Mouse (Mus musculus) ES-E14 (cell line): ENCODE data around the gene Rhoj. TPM values are rescaled to one million over a fixed set of nuclear protein-coding genes. Genes with fewer than 3 reads are reported as not detected.

ENCODE experiments used
- DNase-seq: peaks from one replicate; pipeline ENCODE4 v3.0.0-alpha.2; 2013; ENCODE audit warnings: low read depth, low spot score
- H3K27ac ChIP-seq: 2 replicates; pipeline ENCODE4 v1.5.1; 2012; ENCODE audit warnings: low read depth, mild to moderate bottlenecking, low read length, moderate library complexity, mixed read lengths; ENCODE audit not compliant: poor library complexity, insufficient read depth, severe bottlenecking
- H3K36me3 ChIP-seq: 2 replicates; pipeline ENCODE4 v1.6.1; 2012; ENCODE audit warnings: mild to moderate bottlenecking, low read length, moderate library complexity, mixed read lengths; ENCODE audit not compliant: control insufficient read depth, poor library complexity, insufficient read depth, severe bottlenecking
- H3K4me1 ChIP-seq, 2 experiments: fragments of 150-350 bp in 1 of 2; sonication (generic) in 1 of 2; 2 replicates each; pipeline ENCODE4 v1.6.1; 2012; ENCODE audit warnings: low read length in 2 of 2, mild to moderate bottlenecking in 1 of 2, mixed read lengths in 1 of 2; ENCODE audit not compliant: control insufficient read depth in 2 of 2, insufficient read depth in 2 of 2, poor library complexity in 1 of 2
- H3K4me3 ChIP-seq, 2 experiments: fragments of 150-350 bp in 1 of 2; sonication (generic) in 1 of 2; 2 replicates each; pipeline ENCODE4 v1.5.1; 2012; ENCODE audit warnings: low read length in 2 of 2, low read depth in 1 of 2, mild to moderate bottlenecking in 1 of 2, mixed read lengths in 1 of 2; ENCODE audit not compliant: insufficient read depth in 1 of 2, poor library complexity in 1 of 2, severe bottlenecking in 1 of 2
- H3K9ac ChIP-seq: 2 replicates; pipeline ENCODE4 v1.6.1; 2012; ENCODE audit warnings: low read depth, mild to moderate bottlenecking, low read length, mixed read lengths; ENCODE audit not compliant: poor library complexity, insufficient read depth, severe bottlenecking
- H3K9me3 ChIP-seq: fragments of 150-350 bp; sonication (generic); 2 replicates; pipeline ENCODE4 v1.6.1; 2012; ENCODE audit warnings: low read depth, mild to moderate bottlenecking, low read length; ENCODE audit not compliant: control insufficient read depth, insufficient read depth
- CHD2 ChIP-seq: IDR thresholded peaks from 2 replicates; pipeline ENCODE4 v1.6.1; 2014; ENCODE audit warnings: mild to moderate bottlenecking, low read depth, low read length, inconsistent platforms
- HCFC1 ChIP-seq: IDR thresholded peaks from 2 replicates; pipeline ENCODE4 v1.6.1; 2012; ENCODE audit warnings: low read length, inconsistent platforms, borderline replicate concordance; ENCODE audit not compliant: insufficient read depth
- MAFK ChIP-seq: IDR thresholded peaks from 2 replicates; pipeline ENCODE4 v1.6.1; 2014; ENCODE audit warnings: mild to moderate bottlenecking, low read depth, low read length, inconsistent platforms; ENCODE audit not compliant: insufficient read depth
- ZC3H11A ChIP-seq: IDR thresholded peaks from 2 replicates; pipeline ENCODE4 v1.6.1; 2012; ENCODE audit warnings: low read depth, mild to moderate bottlenecking, inconsistent platforms, low read length, borderline replicate concordance
- ZNF384 ChIP-seq: IDR thresholded peaks from 2 replicates; pipeline ENCODE4 v1.6.1; 2012; ENCODE audit warnings: low read depth, low read length, inconsistent platforms
- in situ Hi-C, 2 experiments: fragments of 600-800 bp; cut with MboI; formaldehyde crosslinking; loops; one replicate each; pipeline ENCODE4 v1.15.1; 2025; ENCODE audit warnings: low sequenced_read_pairs in 2 of 2, inconsistent platforms in 1 of 2; ENCODE audit not compliant: unreplicated experiment in 2 of 2
- total RNA-seq: library from RNA; depleted of rRNA; stranded (reverse); fragments of 300-350 nt; gene quantifications from 2 replicates; pipeline ENCODE4 v1.2.3, GENCODE M21; 2012; rRNA removed

Gene Rhoj
- total RNA-seq, 1 experiment, result 0.80 TPM

DNA sequence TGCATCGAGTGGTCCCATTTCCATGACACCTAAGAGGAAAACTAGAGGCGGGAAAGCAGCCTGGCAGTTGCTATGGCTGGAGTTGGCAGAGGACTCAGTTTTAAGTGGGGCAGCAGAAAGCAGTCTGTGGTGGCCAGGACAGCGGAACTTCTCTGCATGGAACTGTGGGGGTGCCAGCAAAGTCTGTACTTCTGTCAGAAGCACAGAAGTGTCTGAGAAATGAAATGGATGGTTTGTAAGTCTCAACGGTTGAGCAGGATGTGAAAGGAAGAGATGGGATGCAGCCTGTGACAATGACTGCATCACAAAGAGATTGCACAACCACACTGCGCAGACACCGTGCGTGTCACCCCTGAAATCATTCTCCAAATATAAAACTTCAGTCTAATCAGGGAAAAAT, 138.1 kb downstream of the Rhoj start:
- Histone ChIP-seq H3K27ac (no peak overlapping the region), H3K4me1 (no peaks in the 10 kb centered on the region), H3K4me3 (no peak overlapping the region), H3K9ac (no peak overlapping the region), H3K9me3 (no peaks in the 10 kb centered on the region), H3K36me3 (no peaks in the 10 kb centered on the region)
- DNase-seq, result no peak
- no peak for TF ChIP-seq HCFC1
- TF ChIP-seq ZNF384, result no peak
- no peak for TF ChIP-seq MAFK
- no peak for TF ChIP-seq ZC3H11A
- no peak for TF ChIP-seq CHD2
- in situ Hi-C loops, result no loop called here

DNA sequence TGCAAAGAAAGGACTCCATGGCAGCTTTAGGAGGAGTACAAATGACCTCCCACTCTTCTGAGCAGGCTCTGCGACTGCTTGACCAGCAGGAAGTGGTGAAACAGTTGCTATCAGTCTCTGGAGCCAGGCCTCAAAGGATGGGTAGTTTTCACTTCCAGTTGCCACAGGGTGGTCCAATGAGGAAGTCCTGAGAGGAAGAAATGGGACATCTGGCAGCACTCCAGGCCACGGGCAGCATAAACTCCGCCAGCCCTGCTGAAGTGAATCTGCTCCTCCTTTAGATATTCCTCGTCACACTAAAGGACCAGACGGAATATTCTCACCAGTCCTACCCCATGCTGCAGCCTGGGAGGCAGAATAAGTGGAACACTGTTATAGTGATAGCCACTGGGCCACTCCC, 140.8 kb downstream of the Rhoj start:
- Histone ChIP-seq H3K4me1 (no peaks in the 10 kb centered on the region), H3K36me3 (peaks cover 5% of the 10 kb centered on the region), H3K9me3 (no peaks in the 10 kb centered on the region), H3K4me3 (no peak overlapping the region), H3K27ac (no peak overlapping the region), H3K9ac (no peak overlapping the region)
- in situ Hi-C loops, result no loop called here
- no peak for DNase-seq
- no peak for TF ChIP-seq MAFK
- no peak for TF ChIP-seq CHD2
- no peak for TF ChIP-seq ZNF384
- TF ChIP-seq ZC3H11A, result no peak
- TF ChIP-seq HCFC1, result no peak

DNA sequence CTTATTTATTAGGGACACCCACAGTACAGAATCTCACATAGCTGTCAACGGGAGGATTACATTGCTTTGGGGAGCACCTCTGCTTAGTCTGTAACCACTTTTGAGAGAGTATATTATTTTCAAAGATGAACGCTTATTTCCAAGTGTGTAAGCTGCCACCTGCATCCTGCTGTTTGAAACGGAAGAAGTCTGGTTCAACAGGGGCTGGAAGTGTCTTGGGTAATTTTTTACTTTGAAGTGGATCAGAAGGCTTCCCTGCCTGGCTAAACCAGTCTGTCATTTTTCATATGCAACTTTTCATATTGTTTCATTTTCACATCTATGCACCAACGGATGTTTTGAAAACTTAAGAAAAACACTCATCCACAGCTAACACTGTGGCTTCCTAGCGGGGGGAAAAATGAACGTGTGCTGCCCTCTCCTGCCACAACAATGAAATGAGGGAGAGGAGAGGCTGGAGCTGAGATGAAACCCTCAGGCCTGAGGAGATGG, 141.4 kb downstream of the Rhoj start:
- Histone ChIP-seq H3K4me1 (no peaks in the 10 kb centered on the region), H3K27ac (no peak overlapping the region), H3K36me3 (peaks cover 5% of the 10 kb centered on the region), H3K4me3 (no peak overlapping the region), H3K9me3 (no peaks in the 10 kb centered on the region), H3K9ac (no peak overlapping the region)
- no peak for DNase-seq
- TF ChIP-seq CHD2, result no peak
- no peak for TF ChIP-seq ZC3H11A
- TF ChIP-seq MAFK, result no peak
- TF ChIP-seq ZNF384, result no peak
- TF ChIP-seq HCFC1, result no peak
- in situ Hi-C loops, result no loop called here

DNA sequence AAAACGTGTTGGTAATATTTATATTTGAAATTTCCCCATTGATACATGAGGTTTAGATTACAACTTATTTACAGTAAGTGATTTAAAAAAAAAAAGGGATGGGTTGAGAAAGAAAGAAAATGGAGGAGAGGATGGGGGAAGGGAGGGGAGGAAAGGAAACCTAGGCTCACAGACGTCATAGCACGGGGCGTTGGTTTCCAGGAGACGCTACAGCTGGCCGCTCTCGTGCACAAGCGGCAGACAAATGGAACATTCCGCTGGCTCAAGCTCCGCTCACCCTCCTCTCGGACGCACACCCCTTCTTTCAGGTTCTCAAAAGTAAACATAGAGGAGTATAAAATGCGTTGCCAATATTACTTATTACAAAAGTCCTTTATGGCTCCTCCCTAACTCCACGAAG, 141.9 kb downstream of the Rhoj start:
- Histone ChIP-seq H3K9me3 (no peaks in the 10 kb centered on the region), H3K4me3 (no peak overlapping the region), H3K4me1 (no peaks in the 10 kb centered on the region), H3K27ac (no peak overlapping the region), H3K36me3 (peaks cover 5% of the 10 kb centered on the region), H3K9ac (no peak overlapping the region)
- in situ Hi-C loops, result no loop called here
- TF ChIP-seq MAFK (no peak), HCFC1 (no peak), ZC3H11A (no peak), CHD2 (no peak), ZNF384 (no peak)
- no peak for DNase-seq

DNA sequence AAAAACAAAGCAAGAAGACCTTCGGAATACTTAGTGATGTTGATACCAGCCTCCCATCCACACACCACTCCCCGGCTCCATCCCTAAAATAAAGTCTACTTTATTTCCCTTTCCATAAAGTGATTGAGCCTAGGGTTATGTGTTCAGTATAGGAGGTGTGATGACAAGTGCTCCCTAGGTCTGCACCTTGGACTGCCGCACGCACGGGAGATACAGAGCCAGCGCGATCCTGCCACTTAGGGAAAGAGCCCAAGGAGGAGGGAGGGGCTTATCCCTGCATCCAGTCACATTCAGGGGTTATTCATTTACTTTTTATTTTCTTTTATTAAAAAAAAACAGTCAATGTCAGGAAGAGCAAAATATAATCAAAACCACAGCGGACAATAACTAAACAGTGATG, 142.5 kb downstream of the Rhoj start:
- no peak overlapping the region for H3K4me3 ChIP-seq
- no peak overlapping the region for H3K9ac ChIP-seq
- no peaks in the 10 kb centered on the region for H3K4me1 ChIP-seq
- H3K36me3 ChIP-seq, result peaks cover 5% of the 10 kb centered on the region
- TF ChIP-seq HCFC1, result no peak
- no peak for TF ChIP-seq ZC3H11A
- no peak for TF ChIP-seq CHD2
- TF ChIP-seq ZNF384, result no peak
- no peak for TF ChIP-seq MAFK
- in situ Hi-C loops, result no loop called here
- no peaks in the 10 kb centered on the region for H3K9me3 ChIP-seq
- DNase-seq, result no peak
- H3K27ac ChIP-seq, result no peak overlapping the region

Other genes starting within 250 kb of the Rhoj start
- 0.11 and 0.18 TPM in 2 replicates for gene Kcnh5, start 131.0 kb upstream of the Rhoj start, total RNA-seq
- gene Gphb5, start 108.5 kb downstream of the Rhoj start, total RNA-seq, result not detected in 2 replicates